Mouse (Mus musculus): ENCODE measurements around the gene Lck. TPM values are rescaled to one million over a fixed set of nuclear protein-coding genes. Genes with fewer than 3 reads are reported as not detected.

Gene Lck
- polyA plus RNA-seq, 2 experiments, result 6.3 to 9.9 TPM

DNA sequence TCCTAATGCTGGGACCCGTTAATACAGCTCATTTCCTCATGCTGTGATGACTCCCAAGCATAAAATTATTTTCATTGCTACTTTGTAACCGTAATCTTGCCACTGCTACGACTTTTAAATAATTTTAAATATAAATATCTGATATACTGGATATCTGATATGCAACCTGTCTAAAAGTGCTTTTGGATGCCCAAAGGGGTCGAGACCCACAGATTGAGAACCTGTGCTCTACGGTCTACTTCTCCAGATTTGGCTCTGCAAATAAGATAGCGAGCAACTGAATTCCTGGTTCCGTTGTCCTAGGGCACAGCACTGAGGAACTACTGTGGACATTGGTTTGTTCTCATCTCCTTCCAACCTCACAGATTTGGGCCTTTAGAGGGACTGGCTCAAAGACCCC lies 4.2 kb upstream of the Lck start:
- no peak overlapping the region for H3K4me2 ChIP-seq (replicated peaks; ENCODE audit: low read depth, low read length, severe bottlenecking)
- no peaks in the 10 kb centered on the region for H3K36me3 ChIP-seq (ENCODE audit: control insufficient read depth, insufficient read depth, low read length)
- DNase-seq (ENCODE audit: low spot score) (no peak), ATAC-seq (ENCODE audit: low FRiP score, low read depth) (no peak)
- no peak for TF ChIP-seq POLR2A (IDR thresholded peaks at IDR 0.05; ENCODE audit: borderline replicate concordance, extremely low read depth, insufficient read depth, insufficient read length)
- H3K27ac ChIP-seq (replicated peaks; ENCODE audit: low read depth, low read length), result no peak overlapping the region
- H3K27me3 ChIP-seq (ENCODE audit: control insufficient read depth, insufficient read depth, low read length), result no peaks in the 10 kb centered on the region
- no peaks in the 10 kb centered on the region; the same call in 1 of the 2 replicates for H3K4me1 ChIP-seq (ENCODE audit: control insufficient read depth, insufficient read depth, low read length)
- H3K4me3 ChIP-seq (replicated peaks; ENCODE audit: low read length), result no peak overlapping the region
- H3K9me3 ChIP-seq (ENCODE audit: control insufficient read depth, low read length), result no peaks in the 10 kb centered on the region
- 78% methylated on average over 7 of the region's 7 CpGs for WGBS
- no peak overlapping the region for H3K9ac ChIP-seq (ENCODE audit: low read depth, low read length, severe bottlenecking)

DNA sequence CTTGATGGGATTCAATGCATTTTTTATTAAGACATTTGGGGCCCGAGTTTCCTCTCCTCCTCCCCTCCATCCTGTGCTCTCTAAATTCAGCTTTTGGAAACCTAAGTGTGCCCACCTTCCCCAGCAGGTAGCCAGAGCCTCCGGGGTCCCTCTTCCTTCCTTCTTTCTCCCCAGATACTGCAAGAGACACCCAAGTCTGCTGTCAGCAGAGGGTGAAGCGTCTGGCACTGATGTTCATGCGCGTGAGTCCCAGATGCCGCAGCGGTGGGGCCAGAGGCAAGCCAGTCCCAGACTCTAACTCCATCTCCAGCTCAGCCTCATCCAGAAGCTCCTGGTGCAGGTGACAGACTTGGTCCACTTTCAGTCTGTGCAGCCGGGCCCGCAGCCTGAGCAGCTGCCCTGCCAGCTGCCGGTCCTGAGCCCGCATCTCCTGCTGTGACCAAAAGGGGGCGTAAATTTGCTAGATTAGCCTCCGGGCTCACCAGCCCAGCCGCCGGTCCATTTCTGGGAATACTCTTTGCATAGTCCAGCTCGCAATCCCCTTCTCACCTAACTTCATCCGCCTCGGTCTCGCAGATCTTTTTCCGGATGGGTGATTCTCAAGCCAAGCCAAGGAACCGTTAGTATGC lies 3.5 kb upstream of the Lck start:
- H3K9me3 ChIP-seq (ENCODE audit: control insufficient read depth, low read length), result no peaks in the 10 kb centered on the region
- DNase-seq (ENCODE audit: low spot score) (peak; percentile 27), ATAC-seq (ENCODE audit: low FRiP score, low read depth) (0 out of 2 replicates have a peak, but pooled peaks have one; percentile 55)
- 0 out of 2 replicates have a peak overlapping the region, but pooled peaks have one; percentile 5 for H3K4me2 ChIP-seq (replicated peaks; ENCODE audit: low read depth, low read length, severe bottlenecking)
- no peaks in the 10 kb centered on the region for H3K27me3 ChIP-seq (ENCODE audit: control insufficient read depth, insufficient read depth, low read length)
- no peak overlapping the region for H3K27ac ChIP-seq (replicated peaks; ENCODE audit: low read depth, low read length)
- no peak overlapping the region for H3K4me3 ChIP-seq (replicated peaks; ENCODE audit: low read length)
- TF ChIP-seq POLR2A (IDR thresholded peaks at IDR 0.05; ENCODE audit: borderline replicate concordance, extremely low read depth, insufficient read depth, insufficient read length), result no peak
- H3K4me1 ChIP-seq (ENCODE audit: control insufficient read depth, insufficient read depth, low read length), result no peaks in the 10 kb centered on the region; the same call in 1 of the 2 replicates
- no peak overlapping the region; the same call in 1 of the 2 replicates for H3K9ac ChIP-seq (ENCODE audit: low read depth, low read length, severe bottlenecking)
- H3K36me3 ChIP-seq (ENCODE audit: control insufficient read depth, insufficient read depth, low read length), result no peaks in the 10 kb centered on the region
- WGBS, result 33% methylated on average over 21 of the region's 21 CpGs

DNA sequence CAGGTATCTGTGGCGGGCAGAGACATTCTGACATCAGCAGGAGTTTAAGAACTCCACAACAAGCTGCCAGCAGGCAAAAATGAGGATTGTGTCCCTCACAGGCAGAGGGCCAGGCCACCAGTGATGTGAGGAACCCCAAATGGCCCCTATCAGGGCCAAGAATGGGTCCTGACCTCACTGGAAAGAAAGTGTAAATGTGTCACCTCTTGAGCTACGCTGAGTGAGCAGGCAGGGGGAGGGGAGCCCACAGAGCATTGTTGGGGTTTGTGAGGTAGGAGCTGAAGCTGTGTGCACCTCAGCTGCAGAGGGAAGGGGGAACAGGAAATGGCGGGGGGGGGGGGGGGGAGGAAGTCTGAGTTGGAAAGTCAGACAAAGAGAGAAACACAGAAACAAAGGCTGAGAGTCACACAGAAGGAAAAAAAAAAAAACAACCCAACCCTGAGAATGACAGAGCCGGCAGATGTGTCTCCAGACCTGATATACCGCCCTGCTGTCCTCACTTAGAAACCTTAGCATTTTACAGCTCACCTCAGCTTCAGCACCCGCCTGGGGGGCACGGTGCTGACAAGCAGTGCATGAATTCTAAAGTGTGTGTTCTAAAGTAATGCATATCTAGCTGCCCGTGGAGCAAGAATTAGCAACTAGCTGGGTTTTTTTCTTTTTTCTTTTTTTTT lies 1.9 kb upstream of the Lck start:
- no peak overlapping the region for H3K27ac ChIP-seq (replicated peaks; ENCODE audit: low read depth, low read length)
- H3K36me3 ChIP-seq (ENCODE audit: control insufficient read depth, insufficient read depth, low read length), result no peaks in the 10 kb centered on the region
- 0 out of 2 replicates have a peak overlapping the region, but pooled peaks have one; percentile 3 for H3K9ac ChIP-seq (ENCODE audit: low read depth, low read length, severe bottlenecking)
- no peak for TF ChIP-seq POLR2A (IDR thresholded peaks at IDR 0.05; ENCODE audit: borderline replicate concordance, extremely low read depth, insufficient read depth, insufficient read length)
- no peak overlapping the region for H3K4me3 ChIP-seq (replicated peaks; ENCODE audit: low read length)
- DNase-seq (ENCODE audit: low spot score), result no peak
- WGBS, result 32% methylated on average over 7 of the region's 8 CpGs
- ATAC-seq (ENCODE audit: low FRiP score, low read depth), result peak; percentile 60; the same call in 1 of the 2 replicates
- H3K9me3 ChIP-seq (ENCODE audit: control insufficient read depth, low read length), result no peaks in the 10 kb centered on the region
- H3K4me1 ChIP-seq (ENCODE audit: control insufficient read depth, insufficient read depth, low read length), result no peaks in the 10 kb centered on the region; the same call in 1 of the 2 replicates
- H3K27me3 ChIP-seq (ENCODE audit: control insufficient read depth, insufficient read depth, low read length), result no peaks in the 10 kb centered on the region
- H3K4me2 ChIP-seq (replicated peaks; ENCODE audit: low read depth, low read length, severe bottlenecking), result no peak overlapping the region

DNA sequence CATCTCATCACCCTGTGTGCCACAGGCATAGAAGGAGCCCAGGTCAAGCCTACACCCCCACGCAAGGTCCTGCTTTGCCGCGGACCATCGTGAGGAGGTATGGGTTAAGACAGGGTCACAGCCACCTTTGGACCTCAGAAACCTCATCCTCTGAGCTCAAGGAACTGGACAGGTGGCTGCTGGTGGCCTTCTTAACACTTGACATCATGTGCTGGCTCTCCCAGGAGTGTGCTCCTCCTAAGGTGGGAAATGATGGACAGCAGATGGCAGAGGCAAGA lies 409 bp downstream of the Lck start:
- Histone ChIP-seq H3K4me3 (replicated peaks; ENCODE audit: low read length) (no peak overlapping the region), H3K27ac (replicated peaks; ENCODE audit: low read depth, low read length) (no peak overlapping the region), H3K4me2 (replicated peaks; ENCODE audit: low read depth, low read length, severe bottlenecking) (no peak overlapping the region), H3K27me3 (ENCODE audit: control insufficient read depth, insufficient read depth, low read length) (no peaks in the 10 kb centered on the region), H3K4me1 (ENCODE audit: control insufficient read depth, insufficient read depth, low read length) (no peaks in the 10 kb centered on the region; the same call in 1 of the 2 replicates), H3K36me3 (ENCODE audit: control insufficient read depth, insufficient read depth, low read length) (no peaks in the 10 kb centered on the region), H3K9me3 (ENCODE audit: control insufficient read depth, low read length) (no peaks in the 10 kb centered on the region), H3K9ac (ENCODE audit: low read depth, low read length, severe bottlenecking) (no peak overlapping the region)
- no peak for DNase-seq (ENCODE audit: low spot score)
- ATAC-seq (ENCODE audit: low FRiP score, low read depth), result no peak
- TF ChIP-seq POLR2A (IDR thresholded peaks at IDR 0.05; ENCODE audit: borderline replicate concordance, extremely low read depth, insufficient read depth, insufficient read length), result no peak
- WGBS, result 94% methylated on average over 4 of the region's 4 CpGs

DNA sequence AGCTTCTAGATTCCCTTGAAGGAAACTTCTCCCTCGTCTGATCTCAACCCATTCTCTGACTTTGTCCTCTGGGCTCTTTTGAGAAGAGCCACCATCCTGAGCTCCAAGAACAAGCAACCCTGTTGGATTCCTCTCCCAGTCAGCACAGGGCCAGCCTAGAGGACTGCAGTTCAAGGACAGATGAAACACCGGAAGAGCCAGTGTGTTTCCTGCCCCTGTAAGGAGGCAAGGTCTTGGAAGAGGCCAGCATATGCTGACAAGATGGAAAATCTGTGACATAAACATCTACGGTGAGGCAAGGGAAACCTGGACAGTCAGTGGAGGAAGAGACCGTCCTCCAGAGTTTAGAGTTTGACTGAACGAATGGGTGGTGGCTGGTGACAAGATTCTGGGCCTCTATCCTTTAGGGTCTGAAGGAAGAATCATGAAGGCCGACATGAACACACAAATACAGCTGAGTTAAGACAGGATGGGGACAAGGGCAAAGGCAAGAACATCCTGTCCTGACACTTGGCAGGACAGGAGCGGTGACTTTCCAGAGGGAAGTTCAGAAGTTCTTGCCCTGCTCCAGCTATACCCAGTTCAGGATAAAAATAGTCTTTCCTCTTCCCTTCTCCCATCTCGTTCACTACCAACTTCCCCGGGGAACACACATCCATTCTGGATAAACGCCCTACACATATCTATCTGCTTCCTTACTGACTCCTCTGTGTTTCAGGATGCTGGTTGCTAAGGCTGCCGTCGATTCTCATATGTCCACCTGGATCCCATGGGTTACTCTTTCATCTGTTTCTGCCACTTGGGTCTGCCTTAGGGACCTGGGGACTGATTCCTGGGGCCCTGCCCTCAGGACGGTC lies 977 bp downstream of the Lck start:
- H3K4me1 ChIP-seq (ENCODE audit: control insufficient read depth, insufficient read depth, low read length), result no peaks in the 10 kb centered on the region; the same call in 1 of the 2 replicates
- WGBS, result 84% methylated on average over 13 of the region's 13 CpGs
- H3K27me3 ChIP-seq (ENCODE audit: control insufficient read depth, insufficient read depth, low read length), result no peaks in the 10 kb centered on the region
- no peak overlapping the region for H3K4me3 ChIP-seq (replicated peaks; ENCODE audit: low read length)
- H3K9me3 ChIP-seq (ENCODE audit: control insufficient read depth, low read length), result no peaks in the 10 kb centered on the region
- TF ChIP-seq POLR2A (IDR thresholded peaks at IDR 0.05; ENCODE audit: borderline replicate concordance, extremely low read depth, insufficient read depth, insufficient read length), result no peak
- no peaks in the 10 kb centered on the region for H3K36me3 ChIP-seq (ENCODE audit: control insufficient read depth, insufficient read depth, low read length)
- H3K27ac ChIP-seq (replicated peaks; ENCODE audit: low read depth, low read length), result no peak overlapping the region
- no peak for DNase-seq (ENCODE audit: low spot score)
- H3K9ac ChIP-seq (ENCODE audit: low read depth, low read length, severe bottlenecking), result no peak overlapping the region
- H3K4me2 ChIP-seq (replicated peaks; ENCODE audit: low read depth, low read length, severe bottlenecking), result no peak overlapping the region
- no peak for ATAC-seq (ENCODE audit: low FRiP score, low read depth)
